Mouse (Mus musculus): Measurements from ENCODE around the gene Cs.

The Cs gene

DNA sequence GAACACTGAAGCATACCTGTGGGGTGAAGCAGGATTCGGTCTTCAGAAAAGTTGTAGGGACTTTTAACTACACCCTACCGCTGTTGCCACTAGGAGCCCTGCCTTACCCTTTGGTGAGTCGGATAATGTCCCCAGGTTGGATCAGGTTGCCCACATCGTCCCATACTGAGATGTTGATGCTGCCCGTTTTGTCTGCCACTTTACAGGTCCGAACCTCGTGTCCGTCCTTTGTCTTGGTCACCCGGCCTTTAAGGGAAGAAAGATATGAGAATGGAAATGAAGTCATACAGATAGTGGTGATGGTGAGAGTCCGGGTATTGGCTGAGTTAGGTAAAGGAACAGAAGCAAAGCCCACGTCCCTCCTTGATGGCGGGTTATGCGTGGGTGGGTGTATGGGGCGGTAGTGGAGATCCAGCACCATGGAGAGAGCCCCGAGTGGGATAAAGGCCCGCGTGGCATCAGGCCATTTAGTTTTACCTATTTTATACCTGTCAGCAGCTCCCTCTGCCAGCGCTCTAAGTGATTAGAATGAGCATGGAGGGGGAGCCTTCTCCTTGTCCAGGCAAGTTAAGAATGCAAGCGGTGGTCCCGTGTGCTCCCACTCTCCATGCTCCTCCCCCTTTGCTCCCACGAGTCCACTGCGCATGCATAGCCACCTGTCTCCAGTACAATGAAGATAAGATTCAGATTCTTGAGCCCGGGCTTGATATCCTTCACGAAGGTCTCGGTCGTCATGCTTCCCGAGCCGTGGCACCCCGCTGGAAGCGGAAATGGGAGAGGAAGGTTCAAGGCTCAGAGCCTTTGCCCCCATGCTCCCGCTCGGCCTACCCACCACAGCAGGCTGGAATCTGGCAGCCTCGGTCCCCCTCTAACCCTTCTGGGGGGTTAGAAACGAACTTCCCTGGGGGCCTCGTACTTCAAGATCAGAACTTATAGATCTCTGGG is 71.3 kb downstream of the Cs start:
- DNase-seq (ENCODE audit: low spot score in 2 of 2) = peak in 1 of 2 experiments; percentile 60

DNA sequence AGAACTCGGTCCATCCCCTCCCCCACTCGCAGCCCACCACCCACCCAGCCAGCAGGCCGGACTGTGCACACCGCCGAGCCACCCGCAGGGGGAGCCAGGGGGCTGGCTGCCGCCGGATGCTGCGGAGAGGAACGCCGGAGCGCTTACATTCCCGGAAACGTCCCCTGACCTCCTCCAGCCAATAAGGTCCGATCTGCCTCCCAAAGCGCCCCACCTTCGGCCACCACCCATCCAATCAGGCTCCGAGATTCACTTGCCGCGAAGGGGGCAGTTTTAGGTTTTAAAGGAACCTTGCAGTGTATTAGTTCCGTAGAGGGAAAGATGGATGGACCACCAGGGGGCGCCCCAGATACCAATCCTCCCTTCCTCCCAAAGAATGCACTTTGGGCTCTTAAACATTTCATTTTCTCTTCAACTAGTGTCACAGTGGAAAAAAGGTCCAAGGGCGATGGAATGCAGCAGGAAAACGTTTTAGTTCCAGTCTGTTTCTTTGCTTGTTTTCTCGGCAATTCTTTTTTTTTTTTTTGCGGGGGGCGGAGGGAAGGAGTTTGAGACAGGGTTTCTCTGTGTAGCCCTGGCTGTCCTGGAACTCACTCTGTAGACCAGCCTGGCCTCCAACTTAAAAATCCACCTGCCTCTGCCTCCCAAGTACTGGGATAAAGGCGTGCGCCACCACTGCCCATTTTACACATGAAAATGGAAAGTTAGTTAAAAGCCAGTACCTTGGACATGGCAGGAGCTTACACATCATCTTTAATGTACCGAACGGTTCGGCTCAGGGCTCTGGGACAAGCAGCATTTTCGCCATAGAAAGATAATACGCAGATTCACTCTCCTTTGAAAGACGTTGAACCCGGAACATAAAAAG is 72.4 kb downstream of the Cs start:
- peak; percentile 94 to 99 for DNase-seq (ENCODE audit: low spot score in 2 of 2)

GRCm38 (mm10) chr10:128410560-128410845 is 73.0 kb downstream of the Cs start:
- DNase-seq (ENCODE audit: low spot score in 2 of 2) = no peak

DNA sequence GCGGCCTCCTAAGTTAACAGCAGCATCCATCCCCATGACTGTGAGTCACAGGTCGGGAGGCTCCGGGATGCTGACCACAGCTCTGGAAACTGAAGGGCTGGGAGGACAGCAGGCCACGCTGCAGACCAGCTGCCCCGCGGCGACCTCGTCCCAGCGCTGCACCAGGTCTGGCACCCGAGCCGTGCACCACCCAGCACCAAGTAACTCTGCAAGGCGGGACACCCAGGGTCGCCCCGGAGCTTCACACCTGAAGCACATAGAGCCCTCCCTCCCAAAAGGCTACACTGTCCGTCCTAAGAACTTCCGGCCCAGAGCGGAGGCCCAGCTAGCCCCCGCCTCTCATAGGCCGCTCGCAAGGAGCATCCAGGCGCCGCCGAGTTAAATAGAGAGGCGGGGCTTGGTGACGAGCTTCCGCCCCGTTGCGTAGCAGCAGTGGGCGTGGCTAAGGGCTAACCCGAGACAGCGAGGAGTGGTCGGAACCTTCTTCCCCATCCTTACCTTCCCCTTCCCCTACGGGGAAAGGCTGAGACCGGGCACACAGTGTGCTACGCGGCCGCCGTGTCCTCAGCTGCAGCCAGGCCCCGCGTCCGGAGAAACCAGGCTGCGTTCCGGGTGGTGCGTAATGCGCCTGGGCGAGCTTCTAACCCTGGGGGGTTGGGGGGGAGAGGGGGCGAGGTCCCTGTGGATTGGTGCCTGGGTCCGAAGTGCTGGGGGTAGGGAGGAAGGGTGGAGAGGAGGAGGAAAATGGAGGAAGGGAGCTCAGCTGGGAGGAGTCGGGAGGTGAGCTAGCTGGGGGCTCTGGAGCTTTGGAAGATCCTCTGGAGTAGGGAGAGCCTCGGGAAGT is 73.9 kb downstream of the Cs start, which contains the start of the genes Nabp2 and Rnf41:
Nabp2 (minus strand) TSS at position 282 of the 844 bp plus-strand sequence.
Rnf41 (plus strand) TSS at position 447 of the 844 bp plus-strand sequence.
- DNase-seq (ENCODE audit: low spot score in 2 of 2) = peak; percentile 90 to 96

GRCm38 (mm10) chr10:128412055-128412381 is 74.5 kb downstream of the Cs start:
- DNase-seq (ENCODE audit: low spot score in 2 of 2) = no peak
